Mouse (Mus musculus): Measurements from ENCODE around the gene Spaca3. TPM values are rescaled to one million over a fixed set of nuclear protein-coding genes. Genes with fewer than 3 reads are reported as not detected.

Spaca3 gene
- total and polyA plus RNA-seq, 2 experiments from 2014 or later = 0.14 TPM; not detected in 1

- H3K4me3 ChIP-seq (ENCODE audit: low read depth, low read length) = no peak overlapping the region
- 52% methylated on average over 7 of the region's 7 CpGs for WGBS
- H3K9ac ChIP-seq (replicated peaks; ENCODE audit: low read depth, low read length) = no peak overlapping the region
- H3K4me2 ChIP-seq (ENCODE audit: low read depth, low read length) = no peak overlapping the region
- peaks cover 50% of the 10 kb centered on the region for H3K36me3 ChIP-seq (replicated peaks; ENCODE audit: control insufficient read depth, insufficient read depth, low read length)
- no peak for TF ChIP-seq EP300 (IDR thresholded peaks at IDR 0.05; ENCODE audit: low read depth)
- TF ChIP-seq CTCF (IDR thresholded peaks at IDR 0.05; ENCODE audit: low read depth) = no peak
- no peaks in the 10 kb centered on the region for H3K27me3 ChIP-seq (ENCODE audit: control insufficient read depth, insufficient read depth, low read length)
- H3K9me3 ChIP-seq (replicated peaks; ENCODE audit: control insufficient read depth, low read length) = no peaks in the 10 kb centered on the region
- H3K4me1 ChIP-seq (ENCODE audit: control insufficient read depth, insufficient read depth) = peaks cover 18% of the 10 kb centered on the region
- no peak overlapping the region for H3K27ac ChIP-seq (ENCODE audit: low read depth)
- DNase-seq (ENCODE audit: low spot score) = no peak
- no peak for ATAC-seq (ENCODE audit: insufficient read depth, low read depth)
These were observed 42.8 kb upstream of the Spaca3 start for GRCm38 (mm10) chr11:80815354-80815753.

- no peaks in the 10 kb centered on the region for H3K27me3 ChIP-seq (ENCODE audit: control insufficient read depth, insufficient read depth, low read length)
- H3K9me3 ChIP-seq (replicated peaks; ENCODE audit: control insufficient read depth, low read length) = no peaks in the 10 kb centered on the region
- peak overlapping the region; percentile 98 for H3K27ac ChIP-seq (ENCODE audit: low read depth)
- peak overlapping the region; percentile 51 for H3K4me2 ChIP-seq (ENCODE audit: low read depth, low read length)
- peak overlapping the region; percentile 34 for H3K4me3 ChIP-seq (ENCODE audit: low read depth, low read length)
- WGBS = 9% methylated on average over 11 of the region's 11 CpGs
- H3K36me3 ChIP-seq (replicated peaks; ENCODE audit: control insufficient read depth, insufficient read depth, low read length) = peaks cover 54% of the 10 kb centered on the region
- H3K9ac ChIP-seq (replicated peaks; ENCODE audit: low read depth, low read length) = 0 out of 2 replicates have a peak overlapping the region, but pooled peaks have one; percentile 41
- peak; percentile 97 for TF ChIP-seq CTCF (IDR thresholded peaks at IDR 0.05; ENCODE audit: low read depth)
- TF ChIP-seq EP300 (IDR thresholded peaks at IDR 0.05; ENCODE audit: low read depth) = peak; percentile 95
- DNase-seq (ENCODE audit: low spot score) (peak; percentile 97), ATAC-seq (ENCODE audit: insufficient read depth, low read depth) (peak; percentile 91)
- H3K4me1 ChIP-seq (ENCODE audit: control insufficient read depth, insufficient read depth) = peaks cover 13% of the 10 kb centered on the region
These were observed 40.0 kb upstream of the Spaca3 start for GRCm38 (mm10) chr11:80818060-80818697.

GRCm38 (mm10) chr11:80820085-80820484 is 38.1 kb upstream of the Spaca3 start:
- ATAC-seq (ENCODE audit: insufficient read depth, low read depth) = no peak

GRCm38 (mm10) chr11:80821296-80821695 is 36.9 kb upstream of the Spaca3 start:
- peak overlapping the region; percentile 14; the same call in 1 of the 2 replicates for H3K4me2 ChIP-seq (ENCODE audit: low read depth, low read length)

More at GRCm38 (mm10) chr11:80820085-80820484, 38.1 kb upstream of the Spaca3 start:
- TF ChIP-seq EP300 (IDR thresholded peaks at IDR 0.05; ENCODE audit: low read depth) = no peak
- TF ChIP-seq CTCF (IDR thresholded peaks at IDR 0.05; ENCODE audit: low read depth) = no peak
- no peaks in the 10 kb centered on the region for H3K27me3 ChIP-seq (ENCODE audit: control insufficient read depth, insufficient read depth, low read length)
- no peak overlapping the region for H3K4me2 ChIP-seq (ENCODE audit: low read depth, low read length)
- no peak overlapping the region for H3K27ac ChIP-seq (ENCODE audit: low read depth)
- 94% methylated on average over 3 of the region's 3 CpGs for WGBS
- H3K9ac ChIP-seq (replicated peaks; ENCODE audit: low read depth, low read length) = no peak overlapping the region
- no peak overlapping the region for H3K4me3 ChIP-seq (ENCODE audit: low read depth, low read length)
- DNase-seq (ENCODE audit: low spot score) = no peak
- H3K36me3 ChIP-seq (replicated peaks; ENCODE audit: control insufficient read depth, insufficient read depth, low read length) = peaks cover 38% of the 10 kb centered on the region; the same call in 1 of the 2 replicates
- H3K4me1 ChIP-seq (ENCODE audit: control insufficient read depth, insufficient read depth) = peaks cover 13% of the 10 kb centered on the region
- H3K9me3 ChIP-seq (replicated peaks; ENCODE audit: control insufficient read depth, low read length) = no peaks in the 10 kb centered on the region

GRCm38 (mm10) chr11:80821794-80822193 is 36.4 kb upstream of the Spaca3 start:
- WGBS = 73% methylated on average over 9 of the region's 9 CpGs
- no peak overlapping the region for H3K9ac ChIP-seq (replicated peaks; ENCODE audit: low read depth, low read length)
- no peak overlapping the region for H3K4me3 ChIP-seq (ENCODE audit: low read depth, low read length)
- DNase-seq (ENCODE audit: low spot score) (no peak), ATAC-seq (ENCODE audit: insufficient read depth, low read depth) (no peak)
- no peak overlapping the region for H3K4me2 ChIP-seq (ENCODE audit: low read depth, low read length)
- peaks cover 21% of the 10 kb centered on the region; the same call in 1 of the 2 replicates for H3K36me3 ChIP-seq (replicated peaks; ENCODE audit: control insufficient read depth, insufficient read depth, low read length)
- H3K4me1 ChIP-seq (ENCODE audit: control insufficient read depth, insufficient read depth) = peaks cover 13% of the 10 kb centered on the region
- H3K9me3 ChIP-seq (replicated peaks; ENCODE audit: control insufficient read depth, low read length) = no peaks in the 10 kb centered on the region
- TF ChIP-seq EP300 (IDR thresholded peaks at IDR 0.05; ENCODE audit: low read depth) (no peak), CTCF (IDR thresholded peaks at IDR 0.05; ENCODE audit: low read depth) (0 out of 2 replicates have a peak, but pooled peaks have one; percentile 17)
- H3K27ac ChIP-seq (ENCODE audit: low read depth) = peak overlapping the region; percentile 73; the same call in 1 of the 2 replicates
- H3K27me3 ChIP-seq (ENCODE audit: control insufficient read depth, insufficient read depth, low read length) = no peaks in the 10 kb centered on the region

More at GRCm38 (mm10) chr11:80821296-80821695, 36.9 kb upstream of the Spaca3 start:
- H3K36me3 ChIP-seq (replicated peaks; ENCODE audit: control insufficient read depth, insufficient read depth, low read length) = peaks cover 26% of the 10 kb centered on the region; the same call in 1 of the 2 replicates
- WGBS = 49% methylated on average over 14 of the region's 14 CpGs
- DNase-seq (ENCODE audit: low spot score) (peak; percentile 57), ATAC-seq (ENCODE audit: insufficient read depth, low read depth) (peak; percentile 47)
- H3K27ac ChIP-seq (ENCODE audit: low read depth) = peak overlapping the region; percentile 73
- TF ChIP-seq EP300 (IDR thresholded peaks at IDR 0.05; ENCODE audit: low read depth) (no peak), CTCF (IDR thresholded peaks at IDR 0.05; ENCODE audit: low read depth) (peak; percentile 48)
- H3K9ac ChIP-seq (replicated peaks; ENCODE audit: low read depth, low read length) = no peak overlapping the region
- peaks cover 13% of the 10 kb centered on the region for H3K4me1 ChIP-seq (ENCODE audit: control insufficient read depth, insufficient read depth)
- H3K9me3 ChIP-seq (replicated peaks; ENCODE audit: control insufficient read depth, low read length) = no peaks in the 10 kb centered on the region
- no peaks in the 10 kb centered on the region for H3K27me3 ChIP-seq (ENCODE audit: control insufficient read depth, insufficient read depth, low read length)
- H3K4me3 ChIP-seq (ENCODE audit: low read depth, low read length) = no peak overlapping the region
